Mouse (Mus musculus) kidney, embryonic 16.5 days (tissue): ENCODE data around the gene Gadd45a. TPM values are rescaled to one million over a fixed set of nuclear protein-coding genes. Genes with fewer than 3 reads are reported as not detected.
A peak's percentile ranks its signal among the peaks of the same experiment; 100 is the strongest.

Experiments used
- ATAC-seq: fragments of 200-750 bp; cut with Nextera tagmentation; 2 replicates; pipeline ENCODE4 v1.8.0; 2017; ENCODE audit warnings: moderate TSS enrichment; ENCODE audit not compliant: low FRiP score, low TSS enrichment
- H3K27ac ChIP-seq: fragments of 300-500 bp; sonication (generic); 2 replicates; pipeline ENCODE4 v1.5.1; 2014; ENCODE audit warnings: low read length
- H3K27me3 ChIP-seq: fragments of 300-500 bp; sonication (generic); 2 replicates; pipeline ENCODE4 v1.6.1; 2014; ENCODE audit warnings: low read length, control low read depth, mixed read lengths; ENCODE audit not compliant: insufficient read depth
- H3K36me3 ChIP-seq: fragments of 300-500 bp; sonication (generic); 2 replicates; pipeline ENCODE4 v1.6.1; 2014; ENCODE audit warnings: low read length, control low read depth, mixed read lengths; ENCODE audit not compliant: insufficient read depth
- H3K4me1 ChIP-seq: fragments of 300-500 bp; sonication (generic); 2 replicates; pipeline ENCODE4 v1.6.1; 2014; ENCODE audit warnings: low read length, control low read depth, mixed read lengths; ENCODE audit not compliant: insufficient read depth
- H3K4me2 ChIP-seq: fragments of 300-500 bp; sonication (generic); replicated peaks from 2 replicates; pipeline ENCODE4 v1.6.1; 2014; ENCODE audit warnings: low read depth, low read length
- H3K4me3 ChIP-seq: fragments of 300-500 bp; sonication (generic); 2 replicates; pipeline ENCODE4 v1.5.1; 2014; ENCODE audit warnings: mild to moderate bottlenecking, low read length
- H3K9ac ChIP-seq: fragments of 300-500 bp; sonication (generic); replicated peaks from 2 replicates; pipeline ENCODE4 v1.6.1; 2014; ENCODE audit warnings: low read length
- H3K9me3 ChIP-seq: fragments of 300-500 bp; sonication (generic); 2 replicates; pipeline ENCODE4 v1.6.1; 2016; ENCODE audit warnings: low read length, control low read depth
- WGBS: fragments of 180-500 bp; shearing (Covaris S2); extraction: QIAGEN DNeasy Blood & Tissue Kit; methylation state at CpG from one replicate; pipeline ENCODE4 v1.1.7; 2014; 5-methylcytosine and 5-hydroxymethylcytosine counted together
- polyA plus RNA-seq: library from polyadenylated mRNA; unstranded; fragments of >200 nt; fragmentation: Nextera tagmentation; extraction: Ambion mirVana; gene quantifications from 2 replicates; pipeline ENCODE4 v1.2.1, GENCODE M21; 2015

The Gadd45a gene
- 35.1 and 39.4 TPM in 2 replicates for polyA plus RNA-seq

DNA sequence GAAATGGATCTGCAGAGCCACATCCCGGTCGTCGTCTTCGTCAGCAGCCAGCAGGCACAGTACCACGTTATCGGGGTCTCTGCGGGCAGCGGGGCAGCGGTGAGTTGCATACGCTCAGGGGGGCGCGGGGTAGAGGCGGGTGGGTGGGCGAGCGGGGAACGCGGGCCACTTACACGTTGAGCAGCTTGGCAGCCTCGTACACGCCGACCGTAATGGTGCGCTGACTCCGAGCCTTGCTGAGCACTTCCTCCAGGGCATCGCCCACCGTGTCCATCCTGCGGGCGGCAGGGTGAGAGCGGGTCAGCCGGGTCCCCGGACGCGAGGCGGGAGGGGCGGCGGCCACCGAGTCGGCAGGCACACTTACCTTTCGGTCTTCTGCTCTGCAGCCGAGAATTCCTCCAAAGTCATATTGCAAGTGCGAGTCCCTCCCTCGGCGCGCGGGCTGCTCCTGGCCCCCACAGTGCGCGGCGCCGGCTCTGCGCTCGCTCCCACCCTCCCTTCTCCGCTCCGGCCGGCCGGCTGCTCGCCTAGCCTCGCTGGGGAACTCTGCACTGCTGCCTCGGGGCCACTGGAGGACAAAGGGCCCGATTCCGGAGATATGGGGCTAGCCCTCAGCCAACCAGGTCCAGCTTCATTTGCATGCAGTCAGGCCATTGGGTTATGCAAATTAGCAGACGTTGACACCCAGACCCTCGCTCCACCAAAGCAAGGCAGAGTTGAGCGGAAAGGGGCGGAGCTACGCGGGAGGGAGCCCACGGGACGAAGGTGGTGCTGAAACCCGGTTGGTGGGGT is at the start of gene Gadd45a:
Gene Gadd45a (minus strand): TSS at position 621 of the 792 bp plus-strand sequence.
- peak; percentile 99 for ATAC-seq
- Histone ChIP-seq H3K9ac (peak within 1 kb of the TSS; percentile 96), H3K4me2 (peak within 1 kb of the TSS; percentile 53), H3K27ac (peak within 1 kb of the TSS; percentile 97), H3K4me1 (peaks cover 21% of the 10 kb centered on the region; the same call in 1 of the 2 replicates), H3K9me3 (no peaks in the 10 kb centered on the region), H3K36me3 (no peaks in the 10 kb centered on the region), H3K27me3 (no peaks in the 10 kb centered on the region), H3K4me3 (peak within 1 kb of the TSS; percentile 90)
- WGBS = under 1% methylated on average over 68 of the region's 69 CpGs

DNA sequence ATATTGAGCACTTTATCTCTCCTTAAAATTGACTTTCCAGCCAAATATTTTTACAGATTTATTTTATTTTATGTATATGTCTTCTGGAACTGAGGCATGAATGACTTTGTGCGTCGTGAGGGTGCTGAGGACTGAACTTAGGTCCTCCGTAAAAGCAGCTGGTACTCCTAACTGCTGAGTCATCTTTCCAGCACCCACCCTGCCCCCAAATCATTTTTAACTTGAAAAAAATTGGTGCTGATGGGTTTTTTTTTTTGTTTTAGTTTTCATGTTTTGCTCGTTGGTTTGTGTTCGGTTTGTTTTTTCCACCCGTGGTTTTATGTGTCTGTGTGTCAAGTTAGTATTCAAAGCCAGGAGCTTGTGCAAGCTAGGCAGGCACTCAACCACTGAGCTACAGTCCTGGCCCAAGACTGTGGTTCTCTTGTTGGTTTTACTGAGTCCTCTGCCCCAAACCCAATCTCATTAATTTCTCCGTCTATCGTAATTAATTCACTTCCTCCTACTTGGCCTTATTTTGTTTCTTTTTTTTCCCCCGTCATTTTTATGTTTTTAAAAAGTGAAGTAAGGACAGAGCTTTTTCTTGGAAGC is 48.7 kb upstream of the Gadd45a start:
- WGBS = 78% methylated on average over 9 of the region's 9 CpGs

GRCm38 (mm10) chr6:67084465-67084864 is 47.2 kb upstream of the Gadd45a start:
- Histone ChIP-seq H3K36me3 (no peaks in the 10 kb centered on the region), H3K4me1 (no peaks in the 10 kb centered on the region), H3K27ac (no peak overlapping the region), H3K9ac (no peak overlapping the region), H3K9me3 (no peaks in the 10 kb centered on the region), H3K27me3 (no peaks in the 10 kb centered on the region), H3K4me3 (no peak overlapping the region), H3K4me2 (no peak overlapping the region)
- no peak for ATAC-seq
- 89% methylated on average over 2 of the region's 2 CpGs for WGBS

More for the DNA sequence above, 48.7 kb upstream of the Gadd45a start:
- Histone ChIP-seq H3K9ac (no peak overlapping the region), H3K9me3 (no peaks in the 10 kb centered on the region), H3K4me1 (no peaks in the 10 kb centered on the region), H3K4me3 (no peak overlapping the region), H3K27me3 (no peaks in the 10 kb centered on the region), H3K36me3 (no peaks in the 10 kb centered on the region), H3K4me2 (no peak overlapping the region), H3K27ac (no peak overlapping the region)
- ATAC-seq = no peak

DNA sequence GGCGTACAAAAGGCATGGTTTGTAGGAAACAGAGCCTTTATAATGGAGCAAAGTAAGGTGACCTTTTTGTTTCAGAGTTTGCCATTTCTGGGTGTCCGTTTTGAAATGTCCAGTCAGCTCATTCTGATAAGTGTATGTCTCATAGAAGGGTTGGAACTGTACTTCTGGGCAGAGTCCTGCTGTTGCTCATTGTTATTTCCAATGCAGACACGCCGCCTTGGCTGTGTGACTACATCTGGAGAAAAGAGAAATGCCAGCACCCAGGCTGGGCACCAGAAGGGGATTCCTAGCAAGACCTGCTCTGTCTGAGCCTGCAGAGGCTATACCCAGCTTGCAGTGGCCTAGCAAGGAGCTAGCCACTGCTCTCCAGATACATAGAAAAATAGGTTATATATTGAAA is 43.9 kb upstream of the Gadd45a start:
- no peak for ATAC-seq
- Histone ChIP-seq H3K4me1 (peaks cover 23% of the 10 kb centered on the region), H3K27me3 (no peaks in the 10 kb centered on the region), H3K9ac (no peak overlapping the region), H3K4me2 (no peak overlapping the region), H3K27ac (no peak overlapping the region), H3K4me3 (no peak overlapping the region), H3K9me3 (no peaks in the 10 kb centered on the region), H3K36me3 (no peaks in the 10 kb centered on the region)
- WGBS = 91% methylated on average over 4 of the region's 4 CpGs

- H3K27me3 ChIP-seq = no peaks in the 10 kb centered on the region
- H3K9ac ChIP-seq = no peak overlapping the region
- no peak overlapping the region for H3K4me3 ChIP-seq
- no peaks in the 10 kb centered on the region for H3K36me3 ChIP-seq
- peaks cover 30% of the 10 kb centered on the region for H3K4me1 ChIP-seq
- no peak overlapping the region; the same call in 1 of the 2 replicates for H3K27ac ChIP-seq
- no peak for ATAC-seq
- H3K4me2 ChIP-seq = no peak overlapping the region
- 66% methylated on average over 3 of the region's 3 CpGs for WGBS
- no peaks in the 10 kb centered on the region for H3K9me3 ChIP-seq
These were observed 40.8 kb upstream of the Gadd45a start for GRCm38 (mm10) chr6:67078076-67078475.

- no peaks in the 10 kb centered on the region for H3K9me3 ChIP-seq
- H3K4me3 ChIP-seq = no peak overlapping the region
- 29% methylated on average over 3 of the region's 3 CpGs for WGBS
- ATAC-seq = peak; percentile 54; the same call in 1 of the 2 replicates
- no peak overlapping the region for H3K9ac ChIP-seq
- H3K27ac ChIP-seq = peak overlapping the region; percentile 52
- no peaks in the 10 kb centered on the region for H3K27me3 ChIP-seq
- H3K4me2 ChIP-seq = no peak overlapping the region
- H3K36me3 ChIP-seq = no peaks in the 10 kb centered on the region
- H3K4me1 ChIP-seq = peaks cover 33% of the 10 kb centered on the region
These were observed 40.2 kb upstream of the Gadd45a start for GRCm38 (mm10) chr6:67077477-67077876.

GRCm38 (mm10) chr6:67076348-67076747 is 39.1 kb upstream of the Gadd45a start:
- no peak for ATAC-seq
- H3K4me1 ChIP-seq = peaks cover 33% of the 10 kb centered on the region
- peak overlapping the region; percentile 52; the same call in 1 of the 2 replicates for H3K27ac ChIP-seq
- no peaks in the 10 kb centered on the region for H3K9me3 ChIP-seq
- WGBS = 33% methylated on average over 1 of the region's 1 CpGs
- no peaks in the 10 kb centered on the region for H3K36me3 ChIP-seq
- no peak overlapping the region for H3K4me3 ChIP-seq
- no peaks in the 10 kb centered on the region for H3K27me3 ChIP-seq
- no peak overlapping the region for H3K9ac ChIP-seq
- no peak overlapping the region for H3K4me2 ChIP-seq

GRCm38 (mm10) chr6:67074868-67075267 is 37.6 kb upstream of the Gadd45a start:
- Histone ChIP-seq H3K27ac (no peak overlapping the region), H3K4me1 (peaks cover 38% of the 10 kb centered on the region), H3K9ac (no peak overlapping the region), H3K27me3 (no peaks in the 10 kb centered on the region), H3K4me2 (no peak overlapping the region), H3K4me3 (no peak overlapping the region), H3K36me3 (no peaks in the 10 kb centered on the region), H3K9me3 (no peaks in the 10 kb centered on the region)
- ATAC-seq = no peak

DNA sequence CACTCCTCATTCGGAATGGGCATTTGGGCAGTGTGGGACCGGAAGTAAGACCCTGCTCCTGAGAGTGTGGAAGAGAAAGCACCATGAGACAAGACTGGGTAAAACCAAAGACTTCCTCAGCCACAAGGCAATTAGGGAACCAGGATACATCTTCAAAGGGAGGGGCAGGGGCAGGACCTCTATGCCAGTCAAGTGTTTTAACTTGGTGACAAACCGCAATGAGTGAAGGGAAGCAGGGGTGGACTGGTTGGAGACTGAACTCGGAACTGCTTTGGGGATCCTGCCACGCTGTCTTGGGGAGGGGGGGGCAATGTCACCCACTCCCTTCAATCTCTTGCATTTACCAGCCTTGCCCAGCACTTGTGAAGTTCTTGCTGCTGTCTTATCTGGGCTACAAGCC is 36.7 kb upstream of the Gadd45a start:
- Histone ChIP-seq H3K36me3 (no peaks in the 10 kb centered on the region), H3K4me3 (no peak overlapping the region), H3K27ac (no peak overlapping the region), H3K4me2 (no peak overlapping the region), H3K4me1 (peaks cover 39% of the 10 kb centered on the region), H3K9ac (no peak overlapping the region), H3K27me3 (no peaks in the 10 kb centered on the region), H3K9me3 (no peaks in the 10 kb centered on the region)
- no peak for ATAC-seq
- WGBS = 69% methylated on average over 5 of the region's 5 CpGs

GRCm38 (mm10) chr6:67073446-67073845 is 36.2 kb upstream of the Gadd45a start:
- no peaks in the 10 kb centered on the region for H3K36me3 ChIP-seq
- ATAC-seq = no peak
- WGBS = 71% methylated on average over 4 of the region's 4 CpGs
- no peak overlapping the region for H3K27ac ChIP-seq
- no peak overlapping the region for H3K4me3 ChIP-seq
- no peak overlapping the region for H3K9ac ChIP-seq
- H3K27me3 ChIP-seq = no peaks in the 10 kb centered on the region
- no peak overlapping the region for H3K4me2 ChIP-seq
- H3K4me1 ChIP-seq = peaks cover 39% of the 10 kb centered on the region
- H3K9me3 ChIP-seq = no peaks in the 10 kb centered on the region
